Mouse (Mus musculus): ENCODE data around the gene Ext2. TPM values are rescaled to one million over a fixed set of nuclear protein-coding genes. Genes with fewer than 3 reads are reported as not detected.

The Ext2 gene
- polyA plus RNA-seq (2015; fragmentation: Nextera tagmentation; extraction: Ambion mirVana) = 64.2 and 64.8 TPM in 2 replicates

DNA sequence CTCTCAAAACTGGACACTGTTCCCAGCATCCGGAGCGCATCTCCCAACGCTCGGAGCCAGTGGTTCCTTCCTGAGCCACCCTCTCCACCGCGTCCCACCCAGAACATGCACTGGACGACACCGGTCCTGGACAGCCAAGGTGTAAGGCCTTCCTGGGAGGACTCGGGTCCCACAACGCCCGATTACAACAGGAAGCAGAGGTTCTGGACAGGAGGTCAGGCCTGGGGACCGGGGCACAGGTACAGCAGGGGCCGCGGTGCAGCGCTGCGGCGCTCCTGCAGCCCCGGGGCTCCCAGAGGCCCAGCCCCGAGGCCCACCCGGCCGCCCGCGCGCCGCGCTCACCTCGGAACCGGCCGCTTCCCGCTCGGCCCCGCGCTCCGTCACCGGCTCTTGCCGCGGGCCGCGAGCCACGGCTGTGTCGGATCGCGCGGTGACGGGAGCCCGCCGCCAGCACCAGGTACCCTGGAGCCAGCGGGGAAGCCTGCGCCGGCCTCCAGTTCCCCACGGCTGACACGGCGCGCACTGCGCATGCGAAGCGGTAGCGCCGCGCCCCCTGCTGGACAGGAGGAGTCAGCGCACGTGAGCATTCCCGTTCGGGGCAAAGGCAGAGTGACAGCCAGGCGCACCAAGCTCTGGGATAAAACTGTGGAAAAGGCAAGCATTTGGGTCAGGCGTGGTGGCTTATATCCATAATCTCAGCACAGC, at the start of gene Ext2:
Gene Ext2 (minus strand): TSS at position 524 of the 705 bp plus-strand sequence.
- H3K4me3 ChIP-seq = peak within 1 kb of the TSS; percentile 94
- no peaks in the 10 kb centered on the region for H3K9me3 ChIP-seq
- 3% methylated on average over 66 of the region's 66 CpGs for WGBS
- no peak within 1 kb of the TSS; the same call in 1 of the 2 replicates for H3K27ac ChIP-seq (replicated peaks)
- peak; percentile 94 for ATAC-seq (replicated peaks)
- H3K4me2 ChIP-seq (replicated peaks) = peak within 1 kb of the TSS; percentile 74
- H3K27me3 ChIP-seq = no peaks in the 10 kb centered on the region
- H3K4me1 ChIP-seq = peaks cover 15% of the 10 kb centered on the region
- H3K36me3 ChIP-seq = no peaks in the 10 kb centered on the region
- peak within 1 kb of the TSS; percentile 95 for H3K9ac ChIP-seq (replicated peaks)

DNA sequence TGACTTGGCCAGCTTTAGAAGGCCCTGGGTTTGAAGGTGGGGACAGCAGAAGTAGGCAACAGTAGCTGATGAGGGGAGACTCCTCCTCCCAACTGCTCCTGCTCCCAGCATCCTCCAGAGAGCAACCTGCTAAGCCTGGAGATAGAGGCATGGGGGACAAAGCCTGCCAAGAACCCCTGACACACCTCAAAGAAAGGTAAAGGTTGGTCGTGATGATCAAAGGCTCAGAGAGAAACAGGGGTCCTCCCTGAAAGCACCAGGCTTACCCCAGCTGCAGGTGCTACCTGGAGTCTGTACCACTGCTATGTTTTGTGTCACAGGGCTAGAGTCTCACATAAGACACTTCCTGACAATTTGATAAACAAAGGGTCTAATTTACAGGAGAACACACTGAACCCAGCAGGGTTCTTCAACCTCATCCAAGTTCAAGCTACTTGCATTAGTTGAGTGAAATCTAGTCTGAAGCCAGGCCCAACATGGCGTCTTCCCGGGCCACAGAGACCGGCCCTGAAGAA, 49.1 kb upstream of the Ext2 start:
- H3K9me3 ChIP-seq = no peaks in the 10 kb centered on the region
- no peak overlapping the region for H3K9ac ChIP-seq (replicated peaks)
- 90% methylated on average over 4 of the region's 4 CpGs for WGBS
- no peaks in the 10 kb centered on the region for H3K27me3 ChIP-seq
- ATAC-seq (replicated peaks) = no peak; the same call in 1 of the 2 replicates
- no peak overlapping the region for H3K27ac ChIP-seq (replicated peaks)
- no peaks in the 10 kb centered on the region for H3K36me3 ChIP-seq
- H3K4me1 ChIP-seq = peaks cover 9% of the 10 kb centered on the region
- no peak overlapping the region for H3K4me3 ChIP-seq
- H3K4me2 ChIP-seq (replicated peaks) = no peak overlapping the region

GRCm38 (mm10) chr2:93870842-93871241, 48.5 kb upstream of the Ext2 start:
- no peak overlapping the region for H3K27ac ChIP-seq (replicated peaks)
- H3K4me3 ChIP-seq = no peak overlapping the region
- no peaks in the 10 kb centered on the region for H3K36me3 ChIP-seq
- no peak overlapping the region for H3K9ac ChIP-seq (replicated peaks)
- peaks cover 9% of the 10 kb centered on the region for H3K4me1 ChIP-seq
- H3K4me2 ChIP-seq (replicated peaks) = no peak overlapping the region
- peak; percentile 37 for ATAC-seq (replicated peaks)
- H3K9me3 ChIP-seq = no peaks in the 10 kb centered on the region
- no peaks in the 10 kb centered on the region for H3K27me3 ChIP-seq
- 26% methylated on average over 4 of the region's 4 CpGs for WGBS

DNA sequence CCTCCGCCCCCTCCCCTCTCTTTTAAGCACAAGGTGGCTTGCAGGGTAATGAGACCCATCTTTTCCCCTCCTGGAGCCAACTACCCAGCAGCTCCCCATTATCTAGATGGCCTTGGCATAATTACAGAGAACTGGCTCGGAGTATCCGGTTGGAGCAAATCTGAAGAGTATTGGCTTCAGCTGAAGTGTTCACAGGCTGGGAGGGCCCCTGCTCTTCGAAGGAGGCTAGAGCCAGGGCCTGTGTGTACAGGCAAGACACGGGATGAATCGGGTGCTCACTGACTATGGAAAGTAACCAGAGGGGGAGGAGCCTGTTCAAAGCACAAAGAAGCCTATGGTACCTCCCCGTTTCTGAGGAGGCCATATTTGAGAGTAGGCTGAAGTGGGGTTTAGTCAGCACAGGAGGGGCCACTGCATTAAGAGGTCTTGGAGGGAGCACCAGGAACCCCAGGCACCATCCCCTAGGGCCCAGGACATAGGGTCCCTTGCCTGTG, 46.8 kb upstream of the Ext2 start, which contains the start of gene Accsl:
Gene Accsl (minus strand): TSS at position 51 of the 494 bp plus-strand sequence.
- Histone ChIP-seq H3K4me1 (peaks cover 8% of the 10 kb centered on the region), H3K9ac (replicated peaks) (no peak within 1 kb of the TSS), H3K36me3 (no peaks in the 10 kb centered on the region), H3K9me3 (no peaks in the 10 kb centered on the region), H3K4me3 (no peak within 1 kb of the TSS), H3K4me2 (replicated peaks) (no peak within 1 kb of the TSS), H3K27ac (replicated peaks) (no peak within 1 kb of the TSS), H3K27me3 (no peaks in the 10 kb centered on the region)
- ATAC-seq (replicated peaks) = no peak
- WGBS = 57% methylated on average over 7 of the region's 7 CpGs

DNA sequence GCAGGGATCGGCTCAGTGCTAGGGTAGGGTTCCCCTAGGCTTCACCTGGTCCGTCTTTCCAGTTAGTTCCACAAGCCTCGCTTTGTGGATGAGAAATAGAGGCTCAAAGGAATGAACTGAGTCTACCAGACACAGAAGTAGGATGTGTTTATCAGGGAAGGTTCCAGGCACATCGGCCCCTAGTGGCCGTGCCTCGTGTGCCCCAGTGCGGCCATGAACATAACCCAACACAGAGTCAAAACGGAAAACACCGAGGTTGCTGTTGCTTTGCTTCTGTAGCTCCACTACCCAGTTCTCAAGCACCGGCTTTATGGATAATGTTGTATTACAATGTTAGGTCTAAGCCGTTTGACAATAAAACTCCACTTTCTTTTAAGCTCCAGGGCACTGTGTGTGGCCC, 46.2 kb upstream of the Ext2 start:
- ATAC-seq (replicated peaks) = no peak

GRCm38 (mm10) chr2:93863229-93863628, 40.9 kb upstream of the Ext2 start:
- H3K4me3 ChIP-seq = no peak overlapping the region
- WGBS = 48% methylated on average over 4 of the region's 4 CpGs
- H3K4me1 ChIP-seq = no peaks in the 10 kb centered on the region
- H3K4me2 ChIP-seq (replicated peaks) = no peak overlapping the region
- H3K27ac ChIP-seq (replicated peaks) = no peak overlapping the region
- no peak for ATAC-seq (replicated peaks)
- H3K27me3 ChIP-seq = no peaks in the 10 kb centered on the region
- H3K9ac ChIP-seq (replicated peaks) = no peak overlapping the region
- no peaks in the 10 kb centered on the region for H3K9me3 ChIP-seq
- no peaks in the 10 kb centered on the region for H3K36me3 ChIP-seq

More for the DNA sequence above, 46.2 kb upstream of the Ext2 start:
- Histone ChIP-seq H3K4me1 (peaks cover 3% of the 10 kb centered on the region), H3K9me3 (no peaks in the 10 kb centered on the region), H3K36me3 (no peaks in the 10 kb centered on the region), H3K4me3 (no peak overlapping the region), H3K27me3 (no peaks in the 10 kb centered on the region), H3K9ac (replicated peaks) (no peak overlapping the region), H3K4me2 (replicated peaks) (no peak overlapping the region), H3K27ac (replicated peaks) (no peak overlapping the region)
- WGBS = 88% methylated on average over 11 of the region's 11 CpGs

- Histone ChIP-seq H3K9me3 (no peaks in the 10 kb centered on the region), H3K36me3 (no peaks in the 10 kb centered on the region), H3K4me1 (no peaks in the 10 kb centered on the region), H3K27ac (replicated peaks) (no peak overlapping the region), H3K4me2 (replicated peaks) (no peak overlapping the region), H3K27me3 (no peaks in the 10 kb centered on the region), H3K9ac (replicated peaks) (no peak overlapping the region), H3K4me3 (no peak overlapping the region)
- no peak for ATAC-seq (replicated peaks)
- WGBS = 72% methylated on average over 12 of the region's 12 CpGs
Measured at GRCm38 (mm10) chr2:93858845-93859244, 36.5 kb upstream of the Ext2 start.

DNA sequence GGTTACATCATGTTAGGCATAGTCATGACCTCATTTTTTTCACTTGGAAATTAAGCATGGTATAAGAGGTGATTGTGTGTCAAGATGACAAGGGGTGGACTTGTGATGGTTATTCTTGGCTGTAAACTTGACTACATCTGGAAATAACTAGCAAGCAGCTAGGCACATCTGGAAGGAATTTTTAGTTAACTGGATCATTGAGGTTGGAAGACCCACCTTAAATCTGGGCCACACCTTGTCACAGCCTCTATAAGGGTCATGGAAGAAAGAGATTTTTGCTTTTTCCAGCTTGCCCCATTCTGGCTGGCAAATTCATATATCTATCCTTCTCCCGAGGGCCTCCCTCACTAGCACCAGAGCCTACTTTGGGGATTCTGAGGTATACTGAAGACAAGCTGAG, 28.9 kb upstream of the Ext2 start:
- Histone ChIP-seq H3K27me3 (no peaks in the 10 kb centered on the region; the same call in 1 of the 2 replicates), H3K4me2 (replicated peaks) (no peak overlapping the region), H3K4me3 (no peak overlapping the region), H3K9me3 (no peaks in the 10 kb centered on the region), H3K4me1 (peaks cover 12% of the 10 kb centered on the region), H3K27ac (replicated peaks) (no peak overlapping the region), H3K9ac (replicated peaks) (no peak overlapping the region), H3K36me3 (0 out of 2 replicates have a peak, but pooled peaks cover 2% of the 10 kb centered on the region)
- ATAC-seq (replicated peaks) = no peak
- 95% methylated on average over 1 of the region's 1 CpGs for WGBS

DNA sequence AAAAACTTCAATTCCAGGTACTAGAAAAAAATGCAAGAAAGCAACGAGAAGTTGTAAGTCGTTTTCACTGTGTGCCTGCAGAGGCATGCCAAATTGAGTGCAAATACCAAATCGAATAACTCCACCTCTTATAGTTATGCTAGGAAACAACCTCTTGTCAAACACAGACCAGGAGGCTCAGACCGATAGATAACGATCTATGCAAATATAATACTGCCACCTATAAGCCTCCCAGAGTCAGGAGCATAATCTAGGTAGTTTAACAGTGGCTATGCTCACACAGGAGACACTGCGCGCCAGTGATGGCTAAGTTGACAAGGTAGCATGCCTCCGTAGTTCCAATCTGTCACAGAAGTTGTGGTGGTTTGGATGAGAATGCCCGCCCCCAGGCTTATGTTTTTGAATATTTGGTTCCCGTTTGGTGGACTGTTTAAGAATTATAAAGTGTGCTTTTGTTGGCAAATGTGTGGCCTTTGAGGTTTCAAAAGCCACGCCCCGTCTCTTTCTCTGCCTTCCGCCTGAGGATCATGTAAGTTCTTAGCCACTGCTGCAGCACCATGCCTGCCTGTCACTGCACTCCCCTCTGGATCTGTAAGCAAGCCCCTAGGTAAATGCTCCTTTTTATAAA, 28.1 kb upstream of the Ext2 start:
- 44% methylated on average over 13 of the region's 13 CpGs for WGBS
- Histone ChIP-seq H3K36me3 (0 out of 2 replicates have a peak, but pooled peaks cover 2% of the 10 kb centered on the region), H3K9me3 (no peaks in the 10 kb centered on the region), H3K27me3 (no peaks in the 10 kb centered on the region; the same call in 1 of the 2 replicates), H3K4me1 (peaks cover 12% of the 10 kb centered on the region), H3K4me3 (peak overlapping the region; percentile 65; the same call in 1 of the 2 replicates), H3K9ac (replicated peaks) (no peak overlapping the region), H3K27ac (replicated peaks) (no peak overlapping the region), H3K4me2 (replicated peaks) (peak overlapping the region; percentile 57)
- no peak for ATAC-seq (replicated peaks)

DNA sequence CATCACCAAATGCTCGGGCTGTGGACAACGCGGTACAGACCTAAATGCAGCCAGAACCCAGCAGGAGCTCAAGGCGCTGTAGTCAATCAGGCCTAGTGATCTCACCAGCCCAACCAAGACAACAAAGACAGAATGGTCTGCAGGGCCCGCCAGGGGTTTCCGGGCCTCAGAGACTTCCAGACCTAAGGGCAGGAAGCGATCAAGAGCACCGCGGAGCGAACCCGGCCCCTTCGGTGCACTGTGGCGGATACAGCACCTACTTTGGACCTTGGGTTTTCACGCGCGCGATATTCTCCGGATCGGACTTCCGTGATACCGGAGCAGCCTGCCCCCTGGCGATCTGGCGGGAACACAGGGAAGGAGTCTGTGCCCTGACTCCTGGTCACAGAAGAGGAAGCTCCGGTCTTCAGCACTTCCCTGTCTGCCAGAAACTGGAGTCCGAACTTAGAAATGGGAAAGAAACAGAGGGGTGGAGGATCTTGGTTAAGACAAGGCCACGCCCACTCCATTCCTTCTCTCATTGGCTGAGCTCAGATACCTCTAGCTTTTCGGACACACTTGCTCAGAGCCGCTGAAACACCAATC, 27.2 kb upstream of the Ext2 start, which contains the start of gene Accs:
Gene Accs (minus strand): TSS at position 439 of the 585 bp plus-strand sequence.
- H3K4me2 ChIP-seq (replicated peaks) = peak within 1 kb of the TSS; percentile 57
- H3K4me1 ChIP-seq = peaks cover 12% of the 10 kb centered on the region
- no peaks in the 10 kb centered on the region for H3K9me3 ChIP-seq
- H3K4me3 ChIP-seq = peak within 1 kb of the TSS; percentile 65
- peak; percentile 89 for ATAC-seq (replicated peaks)
- H3K27me3 ChIP-seq = no peaks in the 10 kb centered on the region; the same call in 1 of the 2 replicates
- WGBS = under 1% methylated on average over 28 of the region's 28 CpGs
- peak within 1 kb of the TSS; percentile 78 for H3K27ac ChIP-seq (replicated peaks)
- H3K9ac ChIP-seq (replicated peaks) = peak within 1 kb of the TSS; percentile 70
- 0 out of 2 replicates have a peak, but pooled peaks cover 3% of the 10 kb centered on the region for H3K36me3 ChIP-seq

GRCm38 (mm10) chr2:93841349-93841748, 19.0 kb upstream of the Ext2 start:
- Histone ChIP-seq H3K9me3 (no peaks in the 10 kb centered on the region), H3K36me3 (peaks cover 47% of the 10 kb centered on the region), H3K4me2 (replicated peaks) (no peak overlapping the region), H3K9ac (replicated peaks) (no peak overlapping the region), H3K4me1 (no peaks in the 10 kb centered on the region), H3K27ac (replicated peaks) (no peak overlapping the region), H3K4me3 (no peak overlapping the region), H3K27me3 (no peaks in the 10 kb centered on the region)
- ATAC-seq (replicated peaks) = no peak
- 92% methylated on average over 3 of the region's 3 CpGs for WGBS

- Histone ChIP-seq H3K36me3 (peaks cover 47% of the 10 kb centered on the region), H3K9ac (replicated peaks) (no peak overlapping the region), H3K4me1 (no peaks in the 10 kb centered on the region), H3K4me2 (replicated peaks) (no peak overlapping the region), H3K27ac (replicated peaks) (no peak overlapping the region), H3K4me3 (no peak overlapping the region), H3K27me3 (no peaks in the 10 kb centered on the region), H3K9me3 (no peaks in the 10 kb centered on the region)
- ATAC-seq (replicated peaks) = no peak
- 71% methylated on average over 6 of the region's 6 CpGs for WGBS
Measured at GRCm38 (mm10) chr2:93840109-93840508, 17.7 kb upstream of the Ext2 start.

Data from forebrain, embryonic 15.5 days (tissue).